Mouse (Mus musculus) kidney, adult 2 months (tissue): ENCODE results near the gene Ccdc148.

Source experiments
- CTCF ChIP-seq: fragments of 200-500 bp; conservative IDR thresholded peaks from 2 replicates; pipeline ENCODE4 v1.5.1; 2011; ENCODE audit warnings: low read depth, mild to moderate bottlenecking, control low read depth, low read length, moderate library complexity, mixed read lengths; ENCODE audit not compliant: insufficient read depth, insufficient read length
- POLR2A ChIP-seq: fragments of 200-500 bp; IDR thresholded peaks from one replicate; pipeline ENCODE4 v1.6.1; 2011; ENCODE audit warnings: low read depth, low read length, control low read depth

DNA sequence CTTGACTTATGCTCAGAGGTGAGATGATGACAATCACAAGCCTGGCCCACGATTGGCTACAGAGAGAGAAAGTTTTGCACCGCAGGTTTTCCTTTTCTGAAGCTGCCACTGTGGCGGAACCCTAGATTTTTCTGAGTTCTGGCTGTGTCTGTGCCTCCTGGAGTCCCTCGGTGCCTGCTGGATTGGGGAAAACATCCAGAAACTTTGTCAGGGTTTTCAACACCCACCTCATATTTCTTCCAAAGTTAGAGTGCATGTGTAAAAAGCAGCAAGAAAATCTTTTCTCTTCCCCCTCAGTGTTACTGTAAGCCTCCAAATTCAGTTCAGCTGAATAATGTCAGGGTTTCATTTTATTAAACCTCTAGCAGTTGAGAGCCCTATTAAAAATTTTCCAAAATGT, 219.1 kb downstream of the Ccdc148 start:
- TF ChIP-seq CTCF (no peak), POLR2A (no peak)
